Mouse (Mus musculus): ENCODE data around the gene Misp. TPM values are rescaled to one million over a fixed set of nuclear protein-coding genes. Genes with fewer than 3 reads are reported as not detected.
A peak's percentile ranks its signal among the peaks of the same experiment; 100 is the strongest.

The Misp gene
- total and polyA plus RNA-seq, 2 experiments = 0.18 to 0.51 TPM

- Histone ChIP-seq H3K36me3 (ENCODE audit: control insufficient read depth, insufficient read depth, low read length) (no peaks in the 10 kb centered on the region), H3K9ac (ENCODE audit: low read depth, low read length) (no peak overlapping the region), H3K79me2 (ENCODE audit: control insufficient read depth, insufficient read depth, low read length) (no peaks in the 10 kb centered on the region), H3K4me1 (ENCODE audit: control insufficient read depth, insufficient read depth, low read length) (no peaks in the 10 kb centered on the region), H3K27ac (replicated peaks; ENCODE audit: insufficient read depth, low read depth, low read length) (no peak overlapping the region), H3K4me3 (ENCODE audit: insufficient read depth, low read depth, low read length) (no peak overlapping the region), H3K27me3 (ENCODE audit: control insufficient read depth, insufficient read depth, low read length) (0 out of 2 replicates have a peak, but pooled peaks cover 5% of the 10 kb centered on the region)
- TF ChIP-seq CTCF (IDR thresholded peaks at IDR 0.05; ENCODE audit: low read depth, low read length) (no peak), POLR2A (IDR thresholded peaks at IDR 0.05; ENCODE audit: extremely low read depth, insufficient read depth, low read length) (no peak)
- DNase-seq (ENCODE audit: extremely low read depth, low read depth, low spot score) = no peak
- 78% methylated on average over 5 of the region's 5 CpGs for WGBS
These were observed 28.3 kb upstream of the Misp start for GRCm38 (mm10) chr10:79792339-79793040.

- H3K9ac ChIP-seq (ENCODE audit: low read depth, low read length) = peak within 1 kb of the TSS; percentile 86
- H3K27ac ChIP-seq (replicated peaks; ENCODE audit: insufficient read depth, low read depth, low read length) = no peak within 1 kb of the TSS; the same call in 1 of the 2 replicates
- no peaks in the 10 kb centered on the region for H3K4me1 ChIP-seq (ENCODE audit: control insufficient read depth, insufficient read depth, low read length)
- peak within 1 kb of the TSS; percentile 70 for H3K4me3 ChIP-seq (ENCODE audit: insufficient read depth, low read depth, low read length)
- 9% methylated on average over 35 of the region's 51 CpGs for WGBS
- H3K36me3 ChIP-seq (ENCODE audit: control insufficient read depth, insufficient read depth, low read length) = no peaks in the 10 kb centered on the region
- no peak for DNase-seq (ENCODE audit: extremely low read depth, low read depth, low spot score)
- TF ChIP-seq CTCF (IDR thresholded peaks at IDR 0.05; ENCODE audit: low read depth, low read length) (peak; percentile 85), POLR2A (IDR thresholded peaks at IDR 0.05; ENCODE audit: extremely low read depth, insufficient read depth, low read length) (no peak)
- 0 out of 2 replicates have a peak, but pooled peaks cover 5% of the 10 kb centered on the region for H3K27me3 ChIP-seq (ENCODE audit: control insufficient read depth, insufficient read depth, low read length)
- H3K79me2 ChIP-seq (ENCODE audit: control insufficient read depth, insufficient read depth, low read length) = no peaks in the 10 kb centered on the region
These were observed 27.6 kb upstream of the Misp start, which contains the start of gene Palm for GRCm38 (mm10) chr10:79793051-79793737. Gene Palm, plus strand, starts transcription at chr10:79793572.

GRCm38 (mm10) chr10:79793738-79794490 lies 26.9 kb upstream of the Misp start:
- Histone ChIP-seq H3K27ac (replicated peaks; ENCODE audit: insufficient read depth, low read depth, low read length) (no peak overlapping the region; the same call in 1 of the 2 replicates), H3K4me1 (ENCODE audit: control insufficient read depth, insufficient read depth, low read length) (no peaks in the 10 kb centered on the region), H3K9ac (ENCODE audit: low read depth, low read length) (peak overlapping the region; percentile 86), H3K36me3 (ENCODE audit: control insufficient read depth, insufficient read depth, low read length) (no peaks in the 10 kb centered on the region), H3K27me3 (ENCODE audit: control insufficient read depth, insufficient read depth, low read length) (0 out of 2 replicates have a peak, but pooled peaks cover 5% of the 10 kb centered on the region), H3K4me3 (ENCODE audit: insufficient read depth, low read depth, low read length) (peak overlapping the region; percentile 70), H3K79me2 (ENCODE audit: control insufficient read depth, insufficient read depth, low read length) (no peaks in the 10 kb centered on the region)
- 18% methylated on average over 37 of the region's 38 CpGs for WGBS
- no peak for TF ChIP-seq CTCF (IDR thresholded peaks at IDR 0.05; ENCODE audit: low read depth, low read length)
- no peak for TF ChIP-seq POLR2A (IDR thresholded peaks at IDR 0.05; ENCODE audit: extremely low read depth, insufficient read depth, low read length)
- DNase-seq (ENCODE audit: extremely low read depth, low read depth, low spot score) = no peak

GRCm38 (mm10) chr10:79794491-79794931 lies 26.3 kb upstream of the Misp start:
- H3K27ac ChIP-seq (replicated peaks; ENCODE audit: insufficient read depth, low read depth, low read length) = no peak overlapping the region
- no peak for TF ChIP-seq POLR2A (IDR thresholded peaks at IDR 0.05; ENCODE audit: extremely low read depth, insufficient read depth, low read length)
- H3K4me1 ChIP-seq (ENCODE audit: control insufficient read depth, insufficient read depth, low read length) = no peaks in the 10 kb centered on the region
- 0 out of 2 replicates have a peak, but pooled peaks cover 5% of the 10 kb centered on the region for H3K27me3 ChIP-seq (ENCODE audit: control insufficient read depth, insufficient read depth, low read length)
- peak overlapping the region; percentile 70 for H3K4me3 ChIP-seq (ENCODE audit: insufficient read depth, low read depth, low read length)
- H3K79me2 ChIP-seq (ENCODE audit: control insufficient read depth, insufficient read depth, low read length) = no peaks in the 10 kb centered on the region
- peak overlapping the region; percentile 35 for H3K9ac ChIP-seq (ENCODE audit: low read depth, low read length)
- no peaks in the 10 kb centered on the region for H3K36me3 ChIP-seq (ENCODE audit: control insufficient read depth, insufficient read depth, low read length)
- WGBS = 53% methylated on average over 10 of the region's 10 CpGs
- no peak for DNase-seq (ENCODE audit: extremely low read depth, low read depth, low spot score)

GRCm38 (mm10) chr10:79795905-79796304 lies 24.9 kb upstream of the Misp start:
- H3K27ac ChIP-seq (replicated peaks; ENCODE audit: insufficient read depth, low read depth, low read length) = no peak overlapping the region
- H3K4me3 ChIP-seq (ENCODE audit: insufficient read depth, low read depth, low read length) = no peak overlapping the region
- no peaks in the 10 kb centered on the region for H3K36me3 ChIP-seq (ENCODE audit: control insufficient read depth, insufficient read depth, low read length)
- TF ChIP-seq CTCF (IDR thresholded peaks at IDR 0.05; ENCODE audit: low read depth, low read length) (no peak), POLR2A (IDR thresholded peaks at IDR 0.05; ENCODE audit: extremely low read depth, insufficient read depth, low read length) (no peak)
- no peaks in the 10 kb centered on the region for H3K4me1 ChIP-seq (ENCODE audit: control insufficient read depth, insufficient read depth, low read length)
- DNase-seq (ENCODE audit: extremely low read depth, low read depth, low spot score) = no peak
- H3K79me2 ChIP-seq (ENCODE audit: control insufficient read depth, insufficient read depth, low read length) = no peaks in the 10 kb centered on the region
- H3K27me3 ChIP-seq (ENCODE audit: control insufficient read depth, insufficient read depth, low read length) = 0 out of 2 replicates have a peak, but pooled peaks cover 5% of the 10 kb centered on the region
- WGBS = 97% methylated on average over 3 of the region's 3 CpGs
- no peak overlapping the region for H3K9ac ChIP-seq (ENCODE audit: low read depth, low read length)

Data from liver, adult 2 months (tissue).